In genomic region chr16:38047781-38048558, GRCm38 (mm10) we compare ENCODE assay signal across 8 mouse cellular contexts. TPM values are rescaled to one million over a fixed set of nuclear protein-coding genes. Genes with fewer than 3 reads are reported as not detected.
DNase-seq lines count a peak whose midpoint lies in the region; TF ChIP-seq lines count a peak whose summit lies in the region.

No protein-coding gene starts in this region.

- no peak for DNase-seq in layer of hippocampus, adult 2 months (ENCODE audit: low spot score in 2 of 2)
- DNase-seq in layer of hippocampus, adult 11-12 months (ENCODE audit: low spot score), result no peak
- peak; percentile 18 for DNase-seq in fat pad, adult 2 months (ENCODE audit: extremely low read depth, low read depth, low spot score)
- peak; percentile 15 for DNase-seq in lung, adult 2 months
- DNase-seq in adrenal gland, adult 18-20 months (ENCODE audit: low spot score in 2 of 2), result no peak
- DNase-seq in urinary bladder, postnatal 10 days (ENCODE audit: low spot score), result no peak
- no peak for DNase-seq in gastrocnemius, postnatal 36 days

- TF ChIP-seq CTCF in layer of hippocampus, adult 2 months (conservative IDR thresholded peaks at IDR 0.05), result no peak
- TF ChIP-seq CTCF in lung, adult 2 months (IDR thresholded peaks at IDR 0.05; ENCODE audit: insufficient read depth, low read length), result no peak

- H3K4me1 ChIP-seq in brown adipose tissue, adult 24 weeks (ENCODE audit: control insufficient read depth, insufficient read depth, insufficient read length, low read length), result 0 out of 2 replicates have a peak, but pooled peaks cover 3% of the 10 kb centered on the region
- no peaks in the 10 kb centered on the region for H3K4me1 ChIP-seq in lung, adult 2 months (ENCODE audit: control insufficient read depth, insufficient read depth, low read length)

- H3K4me3 ChIP-seq in layer of hippocampus, adult 2 months, result peak overlapping the region; percentile 26
- peak overlapping the region; percentile 22; the same call in 1 of the 2 replicates for H3K4me3 ChIP-seq in brown adipose tissue, adult 24 weeks (ENCODE audit: insufficient read depth, low read depth, low read length)
- peak overlapping the region; percentile 16 for H3K4me3 ChIP-seq in lung, adult 2 months (replicated peaks; ENCODE audit: extremely low read depth, low read depth, low read length)

- WGBS in lung, adult 2 months, result 48% methylated on average over 23 of the region's 23 CpGs

- TF ChIP-seq POLR2A in lung, adult 2 months (IDR thresholded peaks at IDR 0.05; ENCODE audit: borderline replicate concordance, extremely low read depth, low read depth, low read length), result no peak

- intact Hi-C loops in gastrocnemius, postnatal 36 days (cut with DNase I), result no loop called here

- no peak overlapping the region for H3K27ac ChIP-seq in layer of hippocampus, adult 2 months
- no peak overlapping the region for H3K27ac ChIP-seq in brown adipose tissue, adult 24 weeks (replicated peaks; ENCODE audit: low read depth, low read length)

RNA-seq across cellular contexts. Expression of gene Gsk3b, which starts 40.8 kb away (rescaled TPM):
- total RNA-seq in layer of hippocampus, adult 2 months (2021), result 100 to 1,000 TPM; 152 to 153 TPM
- polyA plus RNA-seq in brown adipose tissue, adult 24 weeks (2012; ENCODE audit: insufficient read depth, insufficient read length, missing spikeins), result 32.5 and 47.5 TPM in 2 replicates
- polyA plus RNA-seq in lung, adult 2 months (2012; rRNA removed), result 18.6 and 20.8 TPM in 2 replicates
- 10 to 100 TPM; 57.1 to 70.4 TPM for total RNA-seq in adrenal gland, adult 18-20 months (2021)
- total RNA-seq in gastrocnemius, postnatal 36 days (2021), result 10 to 100 TPM; 48.5 to 55.5 TPM

Comparison
In these comparisons a context has a peak if more than half of its experiments do, and no peak if none do; other contexts are left out.
1. DNase-seq: peak in fat pad, adult 2 months (single experiment) and lung, adult 2 months (single experiment); none in layer of hippocampus, adult 2 months (0 of 2), layer of hippocampus, adult 11-12 months (single experiment), adrenal gland, adult 18-20 months (0 of 2), urinary bladder, postnatal 10 days (single experiment) and gastrocnemius, postnatal 36 days (0 of 2).
2. Peak in every context shown above with its lines, with median percentiles within 50 percentile points of each other: H3K4me3 ChIP-seq.